Mouse (Mus musculus): Measurements from ENCODE around the gene Lsm10. TPM values are rescaled to one million over a fixed set of nuclear protein-coding genes. Genes with fewer than 3 reads are reported as not detected.
A peak's percentile ranks its signal among the peaks of the same experiment; 100 is the strongest.

The Lsm10 gene
- total RNA-seq, 2 experiments from 2014 or later: 11.3 to 14.4 TPM

DNA sequence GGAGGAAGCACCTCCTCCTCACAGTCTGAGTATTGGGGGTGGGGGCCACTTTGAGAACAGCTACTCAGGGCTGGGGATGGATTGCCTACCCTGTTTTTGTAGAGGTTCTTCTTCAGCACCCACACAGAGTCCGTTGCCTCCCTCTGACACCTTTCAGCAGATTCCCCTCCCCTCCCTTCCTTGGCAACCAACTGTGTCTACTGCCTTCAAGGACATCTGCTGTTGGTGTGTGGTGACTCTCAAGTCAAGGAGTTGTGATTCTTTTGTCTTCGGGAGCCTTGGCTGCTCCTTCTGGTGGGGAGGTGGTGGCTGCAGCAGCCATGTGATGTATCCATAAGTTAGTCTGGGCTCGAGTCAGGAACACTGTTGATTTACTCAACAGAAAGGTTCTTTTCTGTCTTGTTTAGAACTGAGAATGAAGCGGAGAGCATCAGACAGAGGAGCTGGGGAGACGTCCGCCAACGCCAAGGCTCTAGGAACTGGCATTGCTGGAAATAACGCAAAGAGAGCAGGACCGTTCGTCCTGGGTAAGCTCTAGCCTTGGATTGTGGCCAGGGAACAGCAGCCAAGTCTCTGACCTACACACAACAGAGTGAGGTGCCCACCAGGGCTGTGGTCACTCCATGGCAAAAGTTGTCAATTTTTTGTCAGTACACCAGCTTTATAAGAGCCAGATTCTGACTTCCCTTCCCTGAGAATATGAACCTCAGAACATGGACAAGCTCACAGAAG is 27.1 kb downstream of the Lsm10 start:
- DNase-seq (ENCODE audit: extremely low spot score in 1 of 2, low spot score in 2 of 2): peak in 1 of 2 experiments; percentile 41

DNA sequence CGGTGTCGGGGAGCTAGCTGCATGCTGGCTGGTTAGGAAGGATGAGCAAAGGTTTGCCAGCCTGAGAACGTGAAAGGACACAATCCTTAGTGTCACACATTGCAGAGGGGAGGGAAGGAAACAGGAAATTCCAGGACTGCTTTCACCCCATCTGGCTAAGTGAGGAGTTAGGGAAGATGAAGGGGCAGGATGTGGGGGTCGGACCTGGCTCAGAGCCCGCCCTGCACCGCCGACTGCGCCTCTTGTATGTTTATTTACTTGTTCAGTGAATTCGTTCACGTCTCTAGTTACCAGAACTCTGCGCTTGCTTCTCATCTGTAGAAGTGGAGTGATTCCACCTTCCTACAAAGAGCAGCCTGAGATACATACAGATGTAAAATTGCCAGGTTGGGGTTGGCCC is 34.1 kb downstream of the Lsm10 start:
- TF ChIP-seq CTCF (IDR thresholded peaks at IDR 0.05): no peak
- H3K27ac ChIP-seq: peak overlapping the region; percentile 26; the same call in 1 of the 2 replicates

More for the DNA sequence above, 27.1 kb downstream of the Lsm10 start:
- Histone ChIP-seq H3K27ac (peak overlapping the region; percentile 51; the same call in 1 of the 2 replicates), H3K4me3 (no peak overlapping the region)
- intact Hi-C loops (cut with DNase I): no loop called here
- no peak for TF ChIP-seq CTCF (IDR thresholded peaks at IDR 0.05)

DNA sequence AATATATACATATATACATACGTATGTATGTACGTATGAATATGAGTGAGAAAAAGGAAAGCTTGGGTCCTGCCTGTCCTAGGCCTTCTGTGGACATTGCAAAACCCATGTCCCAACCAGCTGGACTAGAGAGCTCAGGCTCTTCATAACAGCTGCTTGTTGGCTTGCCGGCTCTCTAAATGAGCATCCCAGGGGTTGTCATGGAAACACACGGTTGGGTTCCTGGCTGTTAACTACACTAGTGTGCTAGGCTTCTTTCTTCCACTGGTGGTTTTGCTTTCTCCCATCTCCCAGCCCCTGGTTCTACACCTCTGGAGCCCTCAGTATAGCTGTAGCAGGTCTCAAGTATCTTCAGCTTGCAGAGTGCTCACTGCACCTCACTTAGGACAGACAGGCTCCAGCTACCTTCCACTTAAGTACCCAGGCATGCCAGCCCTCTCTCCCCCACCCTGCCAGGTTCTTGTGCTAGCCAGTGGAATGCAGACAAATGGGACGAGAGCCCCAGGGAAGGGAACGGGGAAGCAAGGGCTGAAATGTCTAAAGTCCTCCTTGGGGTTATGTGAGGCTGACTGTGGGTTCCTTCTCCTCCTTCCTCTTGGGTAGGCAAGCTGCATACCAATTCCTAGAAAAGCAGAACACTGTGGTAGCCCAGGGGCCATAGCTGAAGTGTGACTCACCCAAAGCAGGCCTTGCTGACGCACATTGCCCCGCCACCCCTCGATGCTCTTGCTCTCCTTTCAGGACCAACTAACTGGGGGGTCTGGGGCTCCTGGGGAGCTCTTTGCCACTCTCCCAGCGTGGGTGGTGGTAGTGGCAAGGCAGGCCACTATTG is 35.1 kb downstream of the Lsm10 start:
- Histone ChIP-seq H3K27ac (peak overlapping the region; percentile 60), H3K4me3 (no peak overlapping the region)
- DNase-seq (ENCODE audit: extremely low spot score in 1 of 2, low spot score in 2 of 2): peak in 1 of 2 experiments; percentile 54
- intact Hi-C loops (cut with DNase I): no loop called here
- no peak for TF ChIP-seq CTCF (IDR thresholded peaks at IDR 0.05)

More for the DNA sequence above, 34.1 kb downstream of the Lsm10 start:
- intact Hi-C loops (cut with DNase I): no loop called here
- no peak overlapping the region for H3K4me3 ChIP-seq
- no peak for DNase-seq (ENCODE audit: extremely low spot score in 1 of 2, low spot score in 2 of 2)

GRCm38 (mm10) chr4:126132636-126133264 is 36.3 kb downstream of the Lsm10 start:
- no peak for TF ChIP-seq CTCF (IDR thresholded peaks at IDR 0.05)
- Histone ChIP-seq H3K4me3 (no peak overlapping the region), H3K27ac (no peak overlapping the region; the same call in 1 of the 2 replicates)
- no peak for DNase-seq (ENCODE audit: extremely low spot score in 1 of 2, low spot score in 2 of 2)
- intact Hi-C loops (cut with DNase I): no loop called here

- Histone ChIP-seq H3K4me3 (no peak overlapping the region), H3K27ac (no peak overlapping the region; the same call in 1 of the 2 replicates)
- intact Hi-C loops (cut with DNase I): no loop called here
- DNase-seq (ENCODE audit: extremely low spot score in 1 of 2, low spot score in 2 of 2): no peak
- no peak for TF ChIP-seq CTCF (IDR thresholded peaks at IDR 0.05)
These were observed 37.8 kb downstream of the Lsm10 start for GRCm38 (mm10) chr4:126134236-126134635.

DNA sequence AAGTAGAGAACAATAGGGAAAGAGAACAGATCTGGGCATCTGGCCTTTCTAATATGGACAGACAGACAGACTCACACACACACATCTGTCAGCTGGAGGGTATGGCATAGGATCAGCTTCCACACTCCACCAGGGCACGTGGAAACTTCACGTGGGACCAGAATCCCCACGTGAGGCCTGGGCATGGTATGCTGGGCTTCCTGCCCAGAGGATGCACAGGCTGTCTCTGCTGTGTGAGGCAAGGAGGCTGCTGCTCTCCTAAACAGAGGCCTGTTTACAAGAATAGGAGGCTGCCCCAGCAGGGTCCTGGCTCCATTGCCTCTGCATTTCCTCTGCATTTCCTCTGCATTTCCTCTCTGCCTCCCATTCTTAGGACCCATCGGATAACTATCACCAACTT is 38.2 kb downstream of the Lsm10 start:
- DNase-seq (ENCODE audit: extremely low spot score in 1 of 2, low spot score in 2 of 2): no peak
- no peak for TF ChIP-seq CTCF (IDR thresholded peaks at IDR 0.05)
- no peak overlapping the region; the same call in 1 of the 2 replicates for H3K27ac ChIP-seq
- H3K4me3 ChIP-seq: no peak overlapping the region
- intact Hi-C loops (cut with DNase I): no loop called here

DNA sequence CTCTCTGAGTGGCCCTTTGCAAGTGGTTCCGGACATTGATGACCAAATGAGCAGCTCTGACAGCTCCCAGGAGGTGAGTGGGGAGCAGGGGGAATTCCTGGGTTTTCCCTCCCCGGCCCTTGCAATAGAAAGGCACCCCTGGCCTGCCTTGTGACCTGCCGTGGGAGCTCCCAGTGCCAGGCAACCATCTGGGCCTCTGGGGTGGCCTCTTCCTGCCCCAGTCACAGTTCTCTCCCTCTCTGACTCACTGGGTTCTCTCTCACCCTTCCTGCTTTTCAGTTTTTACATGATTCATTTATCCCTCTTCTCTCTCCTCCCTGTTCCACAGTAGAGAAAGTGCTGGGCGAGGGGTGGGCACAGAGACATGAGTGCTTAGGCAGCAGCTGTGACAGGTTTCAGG is 41.4 kb downstream of the Lsm10 start:
- intact Hi-C loops (cut with DNase I): no loop called here
- no peak overlapping the region for H3K4me3 ChIP-seq
- no peak overlapping the region for H3K27ac ChIP-seq
- TF ChIP-seq CTCF (IDR thresholded peaks at IDR 0.05): no peak
- no peak for DNase-seq (ENCODE audit: extremely low spot score in 1 of 2, low spot score in 2 of 2)

- H3K27ac ChIP-seq: no peak overlapping the region
- TF ChIP-seq CTCF (IDR thresholded peaks at IDR 0.05): no peak
- intact Hi-C loops (cut with DNase I): no loop called here
- DNase-seq (ENCODE audit: extremely low spot score in 1 of 2, low spot score in 2 of 2): no peak
- no peak overlapping the region for H3K4me3 ChIP-seq
These were observed 44.6 kb downstream of the Lsm10 start for GRCm38 (mm10) chr4:126141021-126141420.

DNA sequence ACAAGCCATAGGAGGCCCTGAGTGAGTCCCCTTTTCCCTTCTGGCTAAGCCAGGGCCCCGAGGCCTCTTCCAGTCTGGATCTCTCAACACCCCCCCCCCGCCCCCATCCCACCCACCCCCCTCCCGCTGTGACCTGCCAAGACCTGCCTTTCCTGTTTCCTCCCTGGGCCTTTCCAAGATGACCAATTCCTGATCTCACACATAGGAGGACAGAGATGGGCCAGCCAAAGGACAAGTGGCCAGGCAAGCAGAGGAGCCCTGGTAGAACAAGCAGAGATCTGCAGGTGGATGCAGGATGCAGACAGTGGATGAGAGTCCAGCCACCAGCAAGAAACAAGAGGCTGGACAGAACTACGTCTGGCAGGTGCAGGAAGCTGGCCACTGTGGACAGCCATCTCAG is 49.0 kb downstream of the Lsm10 start:
- Histone ChIP-seq H3K4me3 (no peak overlapping the region), H3K27ac (no peak overlapping the region)
- DNase-seq (ENCODE audit: extremely low spot score in 1 of 2, low spot score in 2 of 2): no peak
- no peak; the same call in 1 of the 2 replicates for TF ChIP-seq CTCF (IDR thresholded peaks at IDR 0.05)
- intact Hi-C loops (cut with DNase I): no loop called here

- DNase-seq (ENCODE audit: extremely low spot score in 1 of 2, low spot score in 2 of 2): no peak
- TF ChIP-seq CTCF (IDR thresholded peaks at IDR 0.05): no peak
- intact Hi-C loops (cut with DNase I): no loop called here
- H3K27ac ChIP-seq: no peak overlapping the region
- H3K4me3 ChIP-seq: no peak overlapping the region
These were observed 50.6 kb downstream of the Lsm10 start for GRCm38 (mm10) chr4:126146974-126147532.

- DNase-seq (ENCODE audit: extremely low spot score in 1 of 2, low spot score in 2 of 2): no peak
- H3K27ac ChIP-seq: peak within 1 kb of the TSS; percentile 47
- intact Hi-C loops (cut with DNase I): no loop called here
- peak within 1 kb of the TSS; percentile 45 for H3K4me3 ChIP-seq
- no peak for TF ChIP-seq CTCF (IDR thresholded peaks at IDR 0.05)
These were observed 51.2 kb downstream of the Lsm10 start, which contains the start of gene Eva1b for GRCm38 (mm10) chr4:126147533-126148160. Gene Eva1b (plus strand): TSS chr4:126147744.

Other genes with a start within 250 kb of the Lsm10 start
- 1 to 10 TPM; 5.1 to 8.1 TPM for gene Csf3r, start 72.1 kb upstream of the Lsm10 start, total RNA-seq (2021)
- gene Mrps15, start 49.7 kb upstream of the Lsm10 start, total RNA-seq (2021): 10 to 100 TPM; 44.6 to 49.0 TPM
- 10 to 100 TPM; 49.2 to 57.1 TPM for gene Oscp1, start 38.1 kb upstream of the Lsm10 start, total RNA-seq (2021)
- gene Stk40, start 7.3 kb downstream of the Lsm10 start, total RNA-seq (2021): 10 to 100 TPM; 39.8 to 56.4 TPM
- 1 to 10 TPM; 3.1 to 3.8 TPM for gene Eva1b, start 51.1 kb downstream of the Lsm10 start, total RNA-seq (2021)
- gene Sh3d21, start 66.9 kb downstream of the Lsm10 start, total RNA-seq (2021): 1 to 10 TPM in 1 of 2 experiments, under 1 TPM in 1; 0.86 to 1.1 TPM
- gene Thrap3, start 106.1 kb downstream of the Lsm10 start, total RNA-seq (2021): 100 to 1,000 TPM; 149 to 158 TPM
- 100 to 1,000 TPM; 281 TPM for gene Map7d1, start 159.7 kb downstream of the Lsm10 start, total RNA-seq (2021)
- 10 to 100 TPM; 77.0 to 87.5 TPM for gene Trappc3, start 165.7 kb downstream of the Lsm10 start, total RNA-seq (2021)
- 1 to 10 TPM; 1.9 to 3.0 TPM for gene Col8a2, start 190.2 kb downstream of the Lsm10 start, total RNA-seq (2021)
- gene Adprhl2, start 225.1 kb downstream of the Lsm10 start, total RNA-seq (2021): 10 to 100 TPM; 29.5 to 29.9 TPM
- 1 to 10 TPM; 1.5 to 1.6 TPM for gene Tekt2, start 229.1 kb downstream of the Lsm10 start, total RNA-seq (2021)

Data from left cerebral cortex, adult 2 months (tissue).